Mouse (Mus musculus): ENCODE results near the gene Map2k7. TPM values are rescaled to one million over a fixed set of nuclear protein-coding genes. Genes with fewer than 3 reads are reported as not detected.

The Map2k7 gene
- polyA plus RNA-seq (2015; fragmentation: Nextera tagmentation; extraction: Ambion mirVana) = 8.6 and 9.5 TPM in 2 replicates

- Histone ChIP-seq H3K36me3 (ENCODE audit: control insufficient read depth, insufficient read depth) (peaks cover 4% of the 10 kb centered on the region), H3K27ac (ENCODE audit: low read length) (peak within 1 kb of the TSS; percentile 95), H3K9me3 (replicated peaks; ENCODE audit: control insufficient read depth, low read length) (no peaks in the 10 kb centered on the region), H3K4me2 (ENCODE audit: low read depth, low read length) (peak within 1 kb of the TSS; percentile 94), H3K9ac (ENCODE audit: low read depth, low read length) (peak within 1 kb of the TSS; percentile 83), H3K4me3 (ENCODE audit: low read depth, low read length) (peak within 1 kb of the TSS; percentile 82), H3K27me3 (ENCODE audit: control insufficient read depth, insufficient read depth, low read depth, low read length) (no peaks in the 10 kb centered on the region), H3K4me1 (ENCODE audit: control insufficient read depth, low read depth, low read length) (peaks cover 29% of the 10 kb centered on the region)
- peak; percentile 92 for ATAC-seq (ENCODE audit: low read depth)
- WGBS (ENCODE audit: insufficient replicate concordance) = under 1% methylated on average over 58 of the region's 71 CpGs
Observed at GRCm38 (mm10) chr8:4238434-4239192, at the start of gene Map2k7, which contains the start of gene Gm49320. Gene Map2k7 (plus strand): TSS chr8:4238740. Gene Gm49320 (plus strand): TSS chr8:4238865.

DNA sequence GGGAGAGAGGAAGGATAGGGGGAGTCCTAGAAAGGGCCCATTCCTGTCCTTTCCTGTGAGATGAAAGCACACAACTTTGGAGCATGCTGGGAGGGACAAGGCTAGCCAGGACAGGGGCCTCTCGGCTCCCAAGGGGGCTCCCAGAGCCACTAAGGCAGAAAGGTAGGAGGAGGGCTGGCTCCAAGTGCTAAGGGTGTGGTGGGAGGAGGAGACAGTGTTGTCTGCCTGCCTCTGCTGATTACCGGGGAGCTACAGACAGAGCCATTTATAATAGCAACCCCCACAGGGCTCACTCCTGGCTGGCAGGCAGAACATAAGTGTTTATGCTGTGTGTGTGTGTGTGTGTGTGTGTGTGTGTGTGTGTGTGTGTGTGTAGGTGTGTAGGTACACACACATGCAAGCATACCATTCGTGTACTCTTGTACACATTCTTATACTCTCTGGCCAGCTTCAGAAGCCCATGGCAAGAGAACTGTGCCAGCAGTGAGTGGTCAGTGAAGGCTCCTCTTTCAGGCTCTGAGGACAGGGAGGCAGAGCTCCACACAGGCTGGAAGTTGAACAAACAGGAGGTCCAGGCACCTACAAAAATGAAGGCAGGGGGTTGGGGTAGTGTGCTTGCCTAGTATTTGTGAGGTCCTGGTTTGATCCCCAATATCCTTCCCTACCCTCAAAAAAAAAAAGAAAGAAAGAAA lies 49.4 kb upstream of the Map2k7 start:
- WGBS (ENCODE audit: insufficient replicate concordance) = 19% methylated on average over 3 of the region's 3 CpGs
- peak overlapping the region; percentile 51 for H3K4me2 ChIP-seq (ENCODE audit: low read depth, low read length)
- peaks cover 25% of the 10 kb centered on the region for H3K4me1 ChIP-seq (ENCODE audit: control insufficient read depth, low read depth, low read length)
- H3K27ac ChIP-seq (ENCODE audit: low read length) = peak overlapping the region; percentile 62
- H3K27me3 ChIP-seq (ENCODE audit: control insufficient read depth, insufficient read depth, low read depth, low read length) = no peaks in the 10 kb centered on the region
- no peak overlapping the region for H3K4me3 ChIP-seq (ENCODE audit: low read depth, low read length)
- peak overlapping the region; percentile 53 for H3K9ac ChIP-seq (ENCODE audit: low read depth, low read length)
- no peaks in the 10 kb centered on the region for H3K36me3 ChIP-seq (ENCODE audit: control insufficient read depth, insufficient read depth)
- peak; percentile 93 for ATAC-seq (ENCODE audit: low read depth)
- no peaks in the 10 kb centered on the region for H3K9me3 ChIP-seq (replicated peaks; ENCODE audit: control insufficient read depth, low read length)

- H3K9ac ChIP-seq (ENCODE audit: low read depth, low read length) = no peak overlapping the region
- H3K27ac ChIP-seq (ENCODE audit: low read length) = no peak overlapping the region
- H3K9me3 ChIP-seq (replicated peaks; ENCODE audit: control insufficient read depth, low read length) = no peaks in the 10 kb centered on the region
- WGBS (ENCODE audit: insufficient replicate concordance) = 74% methylated on average over 5 of the region's 5 CpGs
- no peak overlapping the region for H3K4me3 ChIP-seq (ENCODE audit: low read depth, low read length)
- H3K4me2 ChIP-seq (ENCODE audit: low read depth, low read length) = no peak overlapping the region
- H3K4me1 ChIP-seq (ENCODE audit: control insufficient read depth, low read depth, low read length) = peaks cover 25% of the 10 kb centered on the region
- H3K36me3 ChIP-seq (ENCODE audit: control insufficient read depth, insufficient read depth) = no peaks in the 10 kb centered on the region
- ATAC-seq (ENCODE audit: low read depth) = no peak
- H3K27me3 ChIP-seq (ENCODE audit: control insufficient read depth, insufficient read depth, low read depth, low read length) = no peaks in the 10 kb centered on the region
Observed at GRCm38 (mm10) chr8:4192305-4192704, 46.2 kb upstream of the Map2k7 start.

DNA sequence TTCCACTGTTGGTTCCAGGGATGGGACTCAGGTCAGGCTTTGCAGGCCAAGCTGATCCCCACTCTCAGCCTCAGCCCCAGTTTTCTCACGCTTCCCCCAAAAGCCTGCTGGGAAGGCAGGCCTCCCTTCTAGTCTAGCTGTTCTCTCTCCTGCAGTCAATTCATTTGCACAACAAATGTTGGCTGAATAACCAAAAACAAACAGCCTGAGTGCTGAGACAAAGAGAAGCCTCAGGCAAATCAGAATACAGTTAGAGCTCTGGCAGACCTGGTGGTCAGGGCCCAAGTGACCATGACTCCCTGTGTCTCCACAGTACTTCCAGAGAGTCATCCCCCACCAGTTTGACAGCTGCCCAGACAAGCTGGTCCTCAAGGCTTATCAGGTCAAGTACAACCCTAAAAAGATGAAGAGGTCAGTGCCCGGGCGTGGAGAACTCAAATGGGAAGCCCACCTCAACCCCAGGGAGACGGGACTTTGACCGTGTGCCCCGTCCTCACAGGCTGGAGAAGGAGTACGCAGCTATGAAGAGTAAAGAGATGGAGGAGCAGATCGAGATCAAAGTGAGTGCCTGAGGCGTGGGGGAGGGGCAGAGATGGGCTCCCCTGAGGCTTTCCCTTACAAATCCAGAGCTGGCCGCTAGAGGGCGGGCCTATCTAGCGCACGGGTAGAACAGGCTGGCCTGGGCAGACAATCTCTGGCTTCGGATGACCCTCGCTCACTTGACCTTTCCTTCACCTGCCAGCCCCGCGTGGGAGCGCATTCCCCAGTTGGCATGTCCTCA lies 45.5 kb upstream of the Map2k7 start:
- Histone ChIP-seq H3K9me3 (replicated peaks; ENCODE audit: control insufficient read depth, low read length) (no peaks in the 10 kb centered on the region), H3K9ac (ENCODE audit: low read depth, low read length) (no peak overlapping the region), H3K4me2 (ENCODE audit: low read depth, low read length) (0 out of 2 replicates have a peak overlapping the region, but pooled peaks have one; percentile 12), H3K4me1 (ENCODE audit: control insufficient read depth, low read depth, low read length) (peaks cover 25% of the 10 kb centered on the region), H3K4me3 (ENCODE audit: low read depth, low read length) (no peak overlapping the region), H3K27ac (ENCODE audit: low read length) (no peak overlapping the region), H3K27me3 (ENCODE audit: control insufficient read depth, insufficient read depth, low read depth, low read length) (no peaks in the 10 kb centered on the region), H3K36me3 (ENCODE audit: control insufficient read depth, insufficient read depth) (no peaks in the 10 kb centered on the region)
- peak; percentile 55 for ATAC-seq (ENCODE audit: low read depth)
- WGBS (ENCODE audit: insufficient replicate concordance) = 14% methylated on average over 18 of the region's 18 CpGs

- 49% methylated on average over 7 of the region's 7 CpGs for WGBS (ENCODE audit: insufficient replicate concordance)
- H3K36me3 ChIP-seq (ENCODE audit: control insufficient read depth, insufficient read depth) = no peaks in the 10 kb centered on the region
- H3K9ac ChIP-seq (ENCODE audit: low read depth, low read length) = no peak overlapping the region
- no peak overlapping the region for H3K4me2 ChIP-seq (ENCODE audit: low read depth, low read length)
- no peak for ATAC-seq (ENCODE audit: low read depth)
- H3K4me1 ChIP-seq (ENCODE audit: control insufficient read depth, low read depth, low read length) = peaks cover 20% of the 10 kb centered on the region
- H3K27me3 ChIP-seq (ENCODE audit: control insufficient read depth, insufficient read depth, low read depth, low read length) = no peaks in the 10 kb centered on the region
- H3K27ac ChIP-seq (ENCODE audit: low read length) = no peak overlapping the region
- no peak overlapping the region for H3K4me3 ChIP-seq (ENCODE audit: low read depth, low read length)
- H3K9me3 ChIP-seq (replicated peaks; ENCODE audit: control insufficient read depth, low read length) = no peaks in the 10 kb centered on the region
Observed at GRCm38 (mm10) chr8:4193588-4193894, 45.0 kb upstream of the Map2k7 start.

DNA sequence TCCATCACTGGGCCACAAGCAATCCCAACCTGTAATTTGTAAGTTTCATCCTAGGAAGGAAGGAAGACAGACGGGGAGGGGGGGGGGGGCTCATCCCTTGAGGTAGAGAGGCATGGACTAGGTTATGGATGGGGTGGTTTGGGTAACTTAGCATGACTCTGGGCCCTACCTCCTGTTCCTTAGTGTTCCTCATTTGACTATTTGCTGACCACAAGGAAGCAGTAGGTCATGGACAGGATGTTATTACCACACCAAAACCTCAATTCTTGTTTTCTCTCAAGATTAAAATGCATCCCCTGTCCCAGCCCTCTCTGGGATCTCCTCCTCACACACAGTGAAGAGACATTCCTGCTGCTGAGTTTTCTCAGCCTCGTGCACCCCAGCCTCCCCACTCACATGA lies 37.2 kb upstream of the Map2k7 start:
- no peaks in the 10 kb centered on the region for H3K36me3 ChIP-seq (ENCODE audit: control insufficient read depth, insufficient read depth)
- H3K4me1 ChIP-seq (ENCODE audit: control insufficient read depth, low read depth, low read length) = peaks cover 5% of the 10 kb centered on the region
- no peak overlapping the region for H3K27ac ChIP-seq (ENCODE audit: low read length)
- no peaks in the 10 kb centered on the region for H3K9me3 ChIP-seq (replicated peaks; ENCODE audit: control insufficient read depth, low read length)
- no peak for ATAC-seq (ENCODE audit: low read depth)
- H3K4me2 ChIP-seq (ENCODE audit: low read depth, low read length) = no peak overlapping the region
- H3K27me3 ChIP-seq (ENCODE audit: control insufficient read depth, insufficient read depth, low read depth, low read length) = peaks cover 18% of the 10 kb centered on the region
- no peak overlapping the region for H3K4me3 ChIP-seq (ENCODE audit: low read depth, low read length)
- WGBS (ENCODE audit: insufficient replicate concordance) = 28% methylated on average over 2 of the region's 2 CpGs
- no peak overlapping the region for H3K9ac ChIP-seq (ENCODE audit: low read depth, low read length)

DNA sequence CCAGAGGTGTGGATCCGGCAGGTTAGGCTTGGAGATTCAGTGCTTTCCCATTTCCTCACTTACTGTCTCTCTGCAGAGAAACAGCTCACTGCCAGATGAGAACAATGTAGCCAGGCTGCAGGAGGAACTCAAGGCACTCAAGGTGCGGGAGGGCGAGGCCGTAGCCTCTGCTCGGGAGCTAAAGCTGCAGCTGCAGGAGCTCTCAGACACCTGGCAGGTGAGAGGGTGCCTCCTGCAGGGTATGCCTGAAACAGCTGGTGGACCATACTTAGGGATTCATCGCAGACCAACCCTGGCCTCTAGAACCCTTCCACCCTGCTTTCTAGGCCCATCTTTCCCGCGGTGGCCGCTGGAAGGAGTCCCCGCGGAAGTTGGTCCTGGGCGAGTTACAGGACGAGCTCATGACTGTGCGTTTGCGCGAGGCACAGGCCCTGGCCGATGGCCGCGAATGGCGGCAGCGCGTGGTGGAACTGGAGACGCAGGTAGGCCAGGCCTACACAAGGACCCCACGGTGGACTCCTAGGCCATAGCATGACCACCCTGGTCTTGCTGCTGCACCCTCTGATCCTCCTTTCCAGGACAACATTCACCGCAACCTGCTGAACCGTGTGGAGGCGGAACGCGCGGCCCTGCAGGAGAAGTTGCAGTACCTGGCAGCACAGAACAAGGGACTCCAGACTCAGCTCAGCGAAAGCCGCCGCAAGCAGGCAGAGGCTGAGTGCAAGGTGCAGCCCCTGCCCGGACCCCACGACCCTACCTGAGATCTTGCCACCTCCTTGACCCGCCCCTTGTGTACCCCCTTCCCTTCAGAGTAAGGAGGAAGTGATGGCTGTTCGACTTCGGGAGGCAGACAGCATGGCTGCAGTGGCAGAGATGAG lies 33.1 kb upstream of the Map2k7 start:
- peaks cover 21% of the 10 kb centered on the region for H3K27me3 ChIP-seq (ENCODE audit: control insufficient read depth, insufficient read depth, low read depth, low read length)
- H3K4me1 ChIP-seq (ENCODE audit: control insufficient read depth, low read depth, low read length) = peaks cover 11% of the 10 kb centered on the region
- no peak for ATAC-seq (ENCODE audit: low read depth)
- H3K9ac ChIP-seq (ENCODE audit: low read depth, low read length) = no peak overlapping the region
- no peak overlapping the region for H3K27ac ChIP-seq (ENCODE audit: low read length)
- 26% methylated on average over 38 of the region's 38 CpGs for WGBS (ENCODE audit: insufficient replicate concordance)
- peak overlapping the region; percentile 28; the same call in 1 of the 2 replicates for H3K4me2 ChIP-seq (ENCODE audit: low read depth, low read length)
- no peak overlapping the region; the same call in 1 of the 2 replicates for H3K4me3 ChIP-seq (ENCODE audit: low read depth, low read length)
- no peaks in the 10 kb centered on the region for H3K9me3 ChIP-seq (replicated peaks; ENCODE audit: control insufficient read depth, low read length)
- H3K36me3 ChIP-seq (ENCODE audit: control insufficient read depth, insufficient read depth) = no peaks in the 10 kb centered on the region
